Mouse (Mus musculus) gonadal fat pad, adult 2 months (tissue): ENCODE results near the gene Rtbdn. TPM values are rescaled to one million over a fixed set of nuclear protein-coding genes. Genes with fewer than 3 reads are reported as not detected.

Experiments
- polyA plus RNA-seq: library from polyadenylated mRNA; depleted of rRNA; stranded (reverse); fragments of >200 nt; gene quantifications from 2 replicates; pipeline ENCODE4 v1.2.3, GENCODE M21; 2012; rRNA removed

Gene Rtbdn
- polyA plus RNA-seq, 1 experiment = not detected

Other genes starting within 250 kb of the Rtbdn start
- 7.8 and 8.5 TPM in 2 replicates for gene Lyl1, start 245.5 kb upstream of the Rtbdn start, polyA plus RNA-seq
- 1.1 and 2.1 TPM in 2 replicates for gene G430095P16Rik, start 224.0 kb upstream of the Rtbdn start, polyA plus RNA-seq
- gene Nfix, start 146.6 kb upstream of the Rtbdn start, polyA plus RNA-seq = 35.3 and 69.9 TPM in 2 replicates
- 3.7 and 5.3 TPM in 2 replicates for gene Dand5, start 124.2 kb upstream of the Rtbdn start, polyA plus RNA-seq
- gene Gadd45gip1, start 115.5 kb upstream of the Rtbdn start, polyA plus RNA-seq = 14.6 and 21.4 TPM in 2 replicates
- 75.1 and 88.9 TPM in 2 replicates for gene Rad23a, start 106.3 kb upstream of the Rtbdn start, polyA plus RNA-seq
- 563 and 854 TPM in 2 replicates for gene Calr, start 100.1 kb upstream of the Rtbdn start, polyA plus RNA-seq
- 44.7 and 52.1 TPM in 2 replicates for gene Farsa, start 90.0 kb upstream of the Rtbdn start, polyA plus RNA-seq
- gene Syce2, start 74.9 kb upstream of the Rtbdn start, polyA plus RNA-seq = 3.3 and 3.7 TPM in 2 replicates
- gene Gcdh, start 53.1 kb upstream of the Rtbdn start, polyA plus RNA-seq = 102 and 104 TPM in 2 replicates
- gene Klf1, start 45.1 kb upstream of the Rtbdn start, polyA plus RNA-seq = 0.67 and 0.69 TPM in 2 replicates
- 29.5 and 30.8 TPM in 2 replicates for gene Dnase2a, start 38.4 kb upstream of the Rtbdn start, polyA plus RNA-seq
- 0.56 and 0.66 TPM in 2 replicates for gene Mast1, start 9.6 kb upstream of the Rtbdn start, polyA plus RNA-seq
- 3.3 and 6.8 TPM in 2 replicates for gene Gm49661, start 22.4 kb downstream of the Rtbdn start, polyA plus RNA-seq
- 191 and 202 TPM in 2 replicates for gene Prdx2, start 22.6 kb downstream of the Rtbdn start, polyA plus RNA-seq
- 44.0 and 58.8 TPM in 2 replicates for gene Rnaseh2a, start 22.8 kb downstream of the Rtbdn start, polyA plus RNA-seq
- gene Junb, start 31.7 kb downstream of the Rtbdn start, polyA plus RNA-seq = 37.2 and 42.8 TPM in 2 replicates
- 16.5 and 24.7 TPM in 2 replicates for gene Hook2, start 43.6 kb downstream of the Rtbdn start, polyA plus RNA-seq
- not detected in 2 replicates for gene Best2, start 67.5 kb downstream of the Rtbdn start, polyA plus RNA-seq
- 154 and 168 TPM in 2 replicates for gene Asna1, start 78.3 kb downstream of the Rtbdn start, polyA plus RNA-seq
- 64.2 and 100 TPM in 2 replicates for gene Trir, start 79.8 kb downstream of the Rtbdn start, polyA plus RNA-seq
- gene Tnpo2, start 89.9 kb downstream of the Rtbdn start, polyA plus RNA-seq = 84.8 and 89.2 TPM in 2 replicates
- gene Fbxw9, start 113.1 kb downstream of the Rtbdn start, polyA plus RNA-seq = 56.8 and 59.4 TPM in 2 replicates
- 1.5 and 1.9 TPM in 2 replicates for gene Gm5741, start 121.0 kb downstream of the Rtbdn start, polyA plus RNA-seq
- 44.5 and 48.3 TPM in 2 replicates for gene Dhps, start 124.8 kb downstream of the Rtbdn start, polyA plus RNA-seq
- gene Wdr83os, start 133.7 kb downstream of the Rtbdn start, polyA plus RNA-seq = 170 and 198 TPM in 2 replicates
- gene Wdr83, start 134.3 kb downstream of the Rtbdn start, polyA plus RNA-seq = 33.8 and 35.7 TPM in 2 replicates
- 133 and 184 TPM in 2 replicates for gene Man2b1, start 136.3 kb downstream of the Rtbdn start, polyA plus RNA-seq
- 2.5 and 2.7 TPM in 2 replicates for gene Zfp791, start 176.1 kb downstream of the Rtbdn start, polyA plus RNA-seq
- not detected in 2 replicates for gene Cks1brt, start 204.9 kb downstream of the Rtbdn start, polyA plus RNA-seq